Mouse (Mus musculus) adrenal gland, adult (tissue): ENCODE measurements around the gene Klhl36.

Experiments
- DNase-seq, 2 experiments: peaks; one replicate each; pipeline ENCODE4 v3.0.0; 2022 to 2023; ENCODE audit warnings: low spot score in 1 of 2; ENCODE audit not compliant: inconsistent age in 2 of 2

The Klhl36 gene

GRCm38 (mm10) chr8:119861706-119862389 lies at the start of gene Klhl36:
Gene Klhl36, plus strand, starts transcription at chr8:119862266.
- DNase-seq = peak; percentile 98 to 100

GRCm38 (mm10) chr8:119812650-119813431 lies 49.2 kb upstream of the Klhl36 start:
- no peak for DNase-seq

- DNase-seq = no peak
Observed at GRCm38 (mm10) chr8:119816219-119816618, 45.8 kb upstream of the Klhl36 start.

- DNase-seq = no peak
Observed at GRCm38 (mm10) chr8:119817446-119817845, 44.6 kb upstream of the Klhl36 start.

GRCm38 (mm10) chr8:119819316-119819715 lies 42.8 kb upstream of the Klhl36 start:
- no peak for DNase-seq

GRCm38 (mm10) chr8:119819976-119820375 lies 42.1 kb upstream of the Klhl36 start:
- no peak for DNase-seq

DNA sequence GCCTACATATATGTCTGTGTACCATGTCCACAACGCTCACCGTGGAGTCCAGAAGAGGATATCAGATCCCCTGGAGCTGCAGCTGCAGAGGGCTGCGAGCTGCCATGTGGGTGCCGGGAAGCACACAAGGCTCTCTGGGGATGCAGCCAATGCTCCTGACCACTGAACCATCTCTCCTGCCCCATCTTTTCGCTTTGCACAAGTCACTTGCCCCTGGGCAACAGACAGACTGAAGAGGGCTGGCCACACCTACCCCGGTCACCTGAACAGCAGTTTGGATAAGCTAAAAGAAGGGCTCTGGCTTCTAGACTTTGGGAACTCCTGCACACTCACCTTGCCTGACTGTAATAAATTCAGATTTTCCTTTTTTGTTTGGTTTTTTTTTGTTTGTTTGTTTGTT lies 40.4 kb upstream of the Klhl36 start:
- no peak for DNase-seq

- DNase-seq = no peak
Observed at GRCm38 (mm10) chr8:119823278-119823677, 38.8 kb upstream of the Klhl36 start.

- peak in 1 of 2 experiments; percentile 55 for DNase-seq
Observed at GRCm38 (mm10) chr8:119824100-119824499, 38.0 kb upstream of the Klhl36 start.

- DNase-seq = peak in 1 of 2 experiments; percentile 52
Observed at GRCm38 (mm10) chr8:119824809-119825273, 37.2 kb upstream of the Klhl36 start.

DNA sequence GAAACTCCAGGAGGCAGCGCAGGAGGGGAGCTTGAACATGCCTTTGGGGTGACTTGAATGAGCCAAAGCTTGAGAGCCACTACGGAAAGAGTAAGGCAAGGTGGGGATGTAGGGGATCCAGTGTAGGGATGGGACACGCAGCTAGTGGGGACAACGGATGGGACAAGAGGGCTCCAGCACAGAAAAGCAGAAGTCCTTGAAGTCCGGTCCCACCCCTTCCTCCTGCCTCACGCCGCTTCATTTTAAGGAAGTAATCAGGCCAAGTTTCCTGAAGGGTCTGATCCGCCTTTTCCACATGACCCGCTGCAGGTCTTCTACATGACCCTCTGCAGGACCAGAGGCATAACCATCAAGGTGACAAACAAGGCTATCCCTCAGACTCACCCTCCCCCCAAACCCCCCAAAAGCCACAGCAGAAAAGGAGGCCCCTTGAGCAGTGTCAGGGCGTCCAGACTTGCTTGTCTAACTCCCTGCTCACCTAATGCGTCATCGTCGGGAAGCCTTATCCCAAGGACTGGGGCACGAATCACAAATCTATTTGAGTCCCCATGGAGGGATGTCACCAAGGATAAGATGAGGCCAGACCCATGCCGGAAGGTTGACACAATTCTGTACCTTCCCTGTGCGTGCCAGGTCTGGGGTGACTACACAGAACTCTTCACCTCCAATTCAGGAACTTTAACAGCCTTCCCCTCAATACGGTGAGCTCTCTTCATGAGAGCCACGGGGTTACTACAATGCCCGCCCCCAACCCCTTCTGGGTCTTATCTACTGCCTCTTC lies 35.9 kb upstream of the Klhl36 start:
- DNase-seq = peak in 1 of 2 experiments; percentile 46

GRCm38 (mm10) chr8:119826982-119827381 lies 35.1 kb upstream of the Klhl36 start:
- no peak for DNase-seq

DNA sequence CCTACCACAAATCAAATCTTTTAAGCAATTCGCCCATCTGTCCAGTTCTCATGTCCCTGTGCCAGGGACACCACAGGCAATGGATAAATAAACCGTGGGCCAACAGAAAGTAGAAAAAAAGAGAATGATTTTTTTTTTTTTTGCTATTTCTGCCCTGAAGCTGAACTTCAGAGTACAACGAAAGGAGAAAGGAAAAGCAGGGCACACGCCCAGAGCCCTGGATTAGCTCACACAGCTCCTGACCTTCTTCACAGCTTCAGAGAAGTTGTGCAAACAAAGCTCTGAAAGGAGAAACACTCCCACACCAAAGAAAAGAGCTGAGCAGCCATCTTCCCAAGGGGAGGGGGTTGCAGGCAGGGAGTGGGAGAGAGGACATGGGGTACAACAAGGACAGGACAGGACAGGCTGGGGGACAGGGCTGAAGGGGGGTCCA lies 34.3 kb upstream of the Klhl36 start:
- no peak for DNase-seq

GRCm38 (mm10) chr8:119829015-119829414 lies 33.1 kb upstream of the Klhl36 start:
- no peak for DNase-seq

GRCm38 (mm10) chr8:119829420-119829819 lies 32.6 kb upstream of the Klhl36 start:
- no peak for DNase-seq

GRCm38 (mm10) chr8:119829870-119830580 lies 32.0 kb upstream of the Klhl36 start:
- peak in 1 of 2 experiments; percentile 39 for DNase-seq

DNA sequence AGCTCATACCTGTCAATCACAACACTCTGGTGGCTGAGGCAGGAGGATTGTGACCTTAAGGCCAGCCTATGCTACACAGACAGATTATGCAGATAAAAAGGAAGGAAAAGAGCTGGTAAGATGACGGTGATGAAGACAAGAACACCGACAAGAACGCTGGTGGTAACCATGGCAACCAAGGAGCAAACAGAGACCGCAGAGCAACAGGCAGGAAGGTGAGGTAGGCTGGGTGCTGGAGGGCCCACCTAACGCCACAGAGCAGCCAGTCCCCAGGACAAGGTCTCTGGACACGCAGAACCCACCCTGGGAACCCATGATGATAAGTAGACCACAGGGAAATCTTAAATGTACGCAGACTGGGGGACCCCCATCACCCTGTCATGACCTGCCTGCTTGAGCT lies 31.5 kb upstream of the Klhl36 start:
- DNase-seq = no peak

GRCm38 (mm10) chr8:119831336-119831995 lies 30.6 kb upstream of the Klhl36 start:
- peak; percentile 64 to 86 for DNase-seq

GRCm38 (mm10) chr8:119832101-119832617 lies 29.9 kb upstream of the Klhl36 start:
- no peak for DNase-seq

DNA sequence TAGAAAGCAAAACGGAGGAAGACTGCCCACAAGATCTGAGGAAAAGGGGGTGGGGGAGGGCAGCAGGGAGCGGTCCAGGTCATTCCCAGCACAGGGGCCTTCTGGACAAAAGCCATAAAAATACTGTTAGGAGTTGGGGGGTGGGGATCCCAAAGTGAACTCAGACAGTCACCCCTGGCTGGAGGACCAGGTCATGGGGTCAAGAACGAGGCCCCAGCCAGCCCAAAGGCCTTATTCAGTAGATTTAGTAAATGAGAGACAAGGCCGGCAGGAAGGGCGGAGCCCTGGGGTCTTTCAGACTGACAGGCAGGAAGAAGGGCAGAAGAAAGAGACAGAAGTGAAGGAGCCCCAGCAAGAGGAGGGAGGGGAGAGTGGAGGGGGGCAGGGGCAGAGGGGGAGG lies 29.1 kb upstream of the Klhl36 start:
- no peak for DNase-seq
